Mouse (Mus musculus): Measurements from ENCODE around the gene Il2.

DNA sequence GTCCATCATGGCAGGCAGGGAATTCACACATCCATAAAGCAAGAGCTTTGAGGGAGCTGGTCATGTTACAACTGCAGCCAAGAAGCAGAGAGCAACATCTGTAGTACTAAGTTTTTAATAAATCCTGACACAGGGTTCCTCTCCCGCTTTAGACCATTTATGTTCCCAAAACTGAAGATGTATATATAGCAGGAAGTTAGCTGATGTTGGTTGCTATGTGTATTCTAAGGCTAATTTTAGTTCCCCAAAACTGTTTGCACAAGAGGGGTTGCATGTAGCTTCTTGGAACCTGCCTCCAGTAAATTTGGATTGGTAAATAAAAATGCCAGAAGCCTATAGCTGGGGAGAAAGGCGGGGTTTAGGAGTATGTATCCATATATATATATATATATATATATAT is 16.1 kb upstream of the Il2 start:
- TF ChIP-seq CTCF (IDR thresholded peaks at IDR 0.05; ENCODE audit: control insufficient read depth, insufficient read depth, insufficient read length), result no peak
- no peak for TF ChIP-seq USF1 (IDR thresholded peaks at IDR 0.05; ENCODE audit: low read depth)
- no peak for TF ChIP-seq MYOG (IDR thresholded peaks at IDR 0.05; ENCODE audit: control insufficient read depth, extremely low read depth, insufficient read length)

Measured in C2C12 (cell line).